Mouse (Mus musculus): ENCODE measurements around the gene Olfr1366. TPM values are rescaled to one million over a fixed set of nuclear protein-coding genes. Genes with fewer than 3 reads are reported as not detected.

Olfr1366 gene
- 0.14 and 0.17 TPM in 2 replicates for polyA plus RNA-seq (2015; fragmentation: Nextera tagmentation; extraction: Ambion mirVana)

GRCm38 (mm10) chr13:21542708-21543107, at the start of gene Olfr1366:
Gene Olfr1366 (minus strand): TSS chr13:21542808.

GRCm38 (mm10) chr13:21581659-21582058, 39.1 kb upstream of the Olfr1366 start, which contains the start of gene Olfr1364:
Gene Olfr1364 (minus strand): TSS chr13:21581759.

DNA sequence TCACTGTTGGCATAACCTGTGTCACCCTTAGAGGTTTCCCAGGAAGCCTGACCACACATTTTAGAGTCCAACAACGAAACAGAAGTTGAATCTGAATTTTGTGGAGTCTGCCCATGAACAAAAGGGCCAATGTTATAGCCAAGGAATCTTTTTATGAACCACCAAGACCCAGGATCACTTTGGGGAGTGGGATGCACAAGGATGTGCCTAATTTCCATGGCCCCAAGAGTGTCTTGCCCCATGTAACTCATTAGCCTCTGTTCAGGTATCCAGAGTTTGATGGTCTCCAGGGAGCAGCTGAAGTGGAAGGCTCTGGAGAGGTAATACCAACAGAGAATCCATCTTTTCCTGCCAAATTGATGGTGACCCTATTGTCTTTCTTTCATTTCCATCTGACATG, 17.2 kb upstream of the Olfr1366 start, which contains the start of gene Olfr1535:
Gene Olfr1535 (minus strand): TSS at position 101 of the 400 bp plus-strand sequence.

DNA sequence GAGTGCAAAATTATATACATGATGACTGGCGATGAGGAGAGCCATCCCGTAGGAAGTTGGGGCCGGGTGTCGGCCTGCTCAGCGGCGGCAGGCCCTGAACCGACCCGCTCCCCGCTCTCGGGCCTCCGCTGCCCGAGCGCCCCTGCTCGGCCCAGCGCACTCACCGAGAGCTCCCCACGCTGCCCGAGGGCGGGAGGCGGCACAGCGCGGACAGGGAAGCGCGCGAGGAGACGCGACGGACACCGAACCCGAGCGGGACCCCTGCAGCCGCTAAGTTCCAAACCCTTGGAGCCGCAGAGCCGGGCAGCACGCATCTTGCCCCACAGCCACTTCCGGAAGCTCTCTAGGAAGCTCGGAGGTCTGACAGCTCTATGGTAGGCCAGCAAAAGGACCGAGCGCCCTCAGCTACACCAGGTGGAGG, 11.8 kb downstream of the Olfr1366 start, which contains the start of gene Zkscan8:
Gene Zkscan8 (minus strand): TSS at position 340 of the 421 bp plus-strand sequence.

GRCm38 (mm10) chr13:21501182-21501581, 41.4 kb downstream of the Olfr1366 start, which contains the start of gene Gm11273:
Gene Gm11273 (minus strand): TSS chr13:21501418.

GRCm38 (mm10) chr13:21495080-21495479, 47.5 kb downstream of the Olfr1366 start, which contains the start of gene AK157302:
Gene AK157302 (plus strand): TSS chr13:21495223.

Other genes with a start within 250 kb of the Olfr1366 start
- 0.51 and 0.79 TPM in 2 replicates for gene Gpx6, start 230.7 kb downstream of the Olfr1366 start, polyA plus RNA-seq (2015; fragmentation: Nextera tagmentation; extraction: Ambion mirVana)
- not detected in 2 replicates for gene Olfr1367, start 195.9 kb downstream of the Olfr1366 start, polyA plus RNA-seq (2015; fragmentation: Nextera tagmentation; extraction: Ambion mirVana)
- gene Zscan12, start 180.0 kb downstream of the Olfr1366 start, polyA plus RNA-seq (2015; fragmentation: Nextera tagmentation; extraction: Ambion mirVana), result 7.2 and 7.6 TPM in 2 replicates
- gene Zkscan3, start 140.1 kb downstream of the Olfr1366 start, polyA plus RNA-seq (2015; fragmentation: Nextera tagmentation; extraction: Ambion mirVana), result 44.7 and 45.6 TPM in 2 replicates
- 1.4 and 1.9 TPM in 2 replicates for gene Pgbd1, start 101.8 kb downstream of the Olfr1366 start, polyA plus RNA-seq (2015; fragmentation: Nextera tagmentation; extraction: Ambion mirVana)
- gene Zscan26, start 89.1 kb downstream of the Olfr1366 start, polyA plus RNA-seq (2015; fragmentation: Nextera tagmentation; extraction: Ambion mirVana), result 20.9 and 22.4 TPM in 2 replicates
- 3.3 and 4.2 TPM in 2 replicates for gene Nkapl, start 74.3 kb downstream of the Olfr1366 start, polyA plus RNA-seq (2015; fragmentation: Nextera tagmentation; extraction: Ambion mirVana)
- gene Zkscan4, start 63.9 kb downstream of the Olfr1366 start, polyA plus RNA-seq (2015; fragmentation: Nextera tagmentation; extraction: Ambion mirVana), result 7.6 and 9.4 TPM in 2 replicates
- gene Gm10065, start 63.4 kb downstream of the Olfr1366 start, polyA plus RNA-seq (2015; fragmentation: Nextera tagmentation; extraction: Ambion mirVana), result not detected in 2 replicates
- gene AK157302, start 47.6 kb downstream of the Olfr1366 start, polyA plus RNA-seq (2015; fragmentation: Nextera tagmentation; extraction: Ambion mirVana), result 0.37 and 0.65 TPM in 2 replicates
- gene Gm11273, start 41.4 kb downstream of the Olfr1366 start, polyA plus RNA-seq (2015; fragmentation: Nextera tagmentation; extraction: Ambion mirVana), result 9.1 and 11.5 TPM in 2 replicates
- 3.5 and 4.0 TPM in 2 replicates for gene Zkscan8, start 11.7 kb downstream of the Olfr1366 start, polyA plus RNA-seq (2015; fragmentation: Nextera tagmentation; extraction: Ambion mirVana)
- 0.09 and 0.11 TPM in 2 replicates for gene Olfr1535, start 17.1 kb upstream of the Olfr1366 start, polyA plus RNA-seq (2015; fragmentation: Nextera tagmentation; extraction: Ambion mirVana)
- not detected in 2 replicates for gene Olfr1364, start 39.0 kb upstream of the Olfr1366 start, polyA plus RNA-seq (2015; fragmentation: Nextera tagmentation; extraction: Ambion mirVana)
- gene Olfr1362, start 71.2 kb upstream of the Olfr1366 start, polyA plus RNA-seq (2015; fragmentation: Nextera tagmentation; extraction: Ambion mirVana), result not detected in 2 replicates
- gene Olfr11, start 99.7 kb upstream of the Olfr1366 start, polyA plus RNA-seq (2015; fragmentation: Nextera tagmentation; extraction: Ambion mirVana), result not detected in 2 replicates
- gene Olfr1361, start 120.6 kb upstream of the Olfr1366 start, polyA plus RNA-seq (2015; fragmentation: Nextera tagmentation; extraction: Ambion mirVana), result not detected in 2 replicates
- not detected in 2 replicates for gene Olfr1360, start 134.6 kb upstream of the Olfr1366 start, polyA plus RNA-seq (2015; fragmentation: Nextera tagmentation; extraction: Ambion mirVana)
- gene Olfr1359, start 155.3 kb upstream of the Olfr1366 start, polyA plus RNA-seq (2015; fragmentation: Nextera tagmentation; extraction: Ambion mirVana), result not detected in 2 replicates
- not detected in 2 replicates for gene Hist1h2bl, start 173.3 kb upstream of the Olfr1366 start, polyA plus RNA-seq (2015; fragmentation: Nextera tagmentation; extraction: Ambion mirVana)
- gene Hist1h2ai, start 173.6 kb upstream of the Olfr1366 start, polyA plus RNA-seq (2015; fragmentation: Nextera tagmentation; extraction: Ambion mirVana), result 2.3 and 6.6 TPM in 2 replicates
- gene Hist1h3h, start 174.9 kb upstream of the Olfr1366 start, polyA plus RNA-seq (2015; fragmentation: Nextera tagmentation; extraction: Ambion mirVana), result 0.86 TPM in 1 of 2 replicates, not detected in the other
- 0.49 TPM in 1 of 2 replicates, not detected in the other for gene Hist1h2bm, start 179.2 kb upstream of the Olfr1366 start, polyA plus RNA-seq (2015; fragmentation: Nextera tagmentation; extraction: Ambion mirVana)
- gene Hist1h4j, start 192.3 kb upstream of the Olfr1366 start, polyA plus RNA-seq (2015; fragmentation: Nextera tagmentation; extraction: Ambion mirVana), result 0.21 TPM in 1 of 2 replicates, not detected in the other
- 1.3 and 1.8 TPM in 2 replicates for gene Hist1h4k, start 207.7 kb upstream of the Olfr1366 start, polyA plus RNA-seq (2015; fragmentation: Nextera tagmentation; extraction: Ambion mirVana)
- 3.2 and 4.2 TPM in 2 replicates for gene Hist1h2ak, start 211.0 kb upstream of the Olfr1366 start, polyA plus RNA-seq (2015; fragmentation: Nextera tagmentation; extraction: Ambion mirVana)
- gene Hist1h2bn, start 211.3 kb upstream of the Olfr1366 start, polyA plus RNA-seq (2015; fragmentation: Nextera tagmentation; extraction: Ambion mirVana), result 0.58 TPM in 1 of 2 replicates, not detected in the other
- 2.4 and 2.9 TPM in 2 replicates for gene Hist1h1b, start 237.8 kb upstream of the Olfr1366 start, polyA plus RNA-seq (2015; fragmentation: Nextera tagmentation; extraction: Ambion mirVana)
- 12.2 and 12.5 TPM in 2 replicates for gene Hist1h3i, start 240.6 kb upstream of the Olfr1366 start, polyA plus RNA-seq (2015; fragmentation: Nextera tagmentation; extraction: Ambion mirVana)
- 2.3 and 3.8 TPM in 2 replicates for gene Hist1h2an, start 244.4 kb upstream of the Olfr1366 start, polyA plus RNA-seq (2015; fragmentation: Nextera tagmentation; extraction: Ambion mirVana)
- 0.71 TPM in 1 of 2 replicates, not detected in the other for gene Hist1h2bp, start 244.7 kb upstream of the Olfr1366 start, polyA plus RNA-seq (2015; fragmentation: Nextera tagmentation; extraction: Ambion mirVana)